Mouse (Mus musculus) heart, embryonic 13.5 days (tissue): Measurements from ENCODE around the gene Cdcp1. TPM values are rescaled to one million over a fixed set of nuclear protein-coding genes. Genes with fewer than 3 reads are reported as not detected.

Source experiments
- ATAC-seq: fragments of 200-750 bp; cut with Nextera tagmentation; 2 replicates; pipeline ENCODE4 v1.8.0; 2017; ENCODE audit warnings: moderate TSS enrichment; ENCODE audit not compliant: insufficient number of reproducible peaks, low FRiP score, low TSS enrichment; ENCODE audit errors: extremely low read depth
- H3K27ac ChIP-seq: fragments of 300-500 bp; sonication (generic); replicated peaks from 2 replicates; pipeline ENCODE4 v1.5.1; 2015; ENCODE audit warnings: moderate library complexity, mild to moderate bottlenecking, inconsistent platforms
- H3K27me3 ChIP-seq: fragments of 300-500 bp; sonication (generic); replicated peaks from 2 replicates; pipeline ENCODE4 v1.6.1; 2015; ENCODE audit warnings: mild to moderate bottlenecking, inconsistent platforms
- H3K36me3 ChIP-seq: fragments of 300-500 bp; sonication (generic); 2 replicates; pipeline ENCODE4 v1.6.1; 2015; ENCODE audit warnings: mild to moderate bottlenecking, inconsistent platforms
- H3K4me1 ChIP-seq: fragments of 300-500 bp; sonication (generic); 2 replicates; pipeline ENCODE4 v1.6.1; 2015; ENCODE audit warnings: inconsistent platforms
- H3K4me2 ChIP-seq: fragments of 300-500 bp; sonication (generic); 2 replicates; pipeline ENCODE4 v1.6.1; 2015; ENCODE audit warnings: inconsistent platforms, mild to moderate bottlenecking, moderate library complexity
- H3K4me3 ChIP-seq: fragments of 300-500 bp; sonication (generic); 2 replicates; pipeline ENCODE4 v1.5.1; 2015; ENCODE audit warnings: moderate library complexity, mild to moderate bottlenecking, inconsistent platforms
- H3K9ac ChIP-seq: fragments of 300-500 bp; sonication (generic); 2 replicates; pipeline ENCODE4 v1.6.1; 2015; ENCODE audit warnings: inconsistent platforms, mild to moderate bottlenecking, moderate library complexity
- H3K9me3 ChIP-seq: fragments of 300-500 bp; sonication (generic); 2 replicates; pipeline ENCODE4 v1.6.1; 2016; ENCODE audit warnings: inconsistent platforms
- WGBS: fragments of 180-500 bp; shearing (Covaris S2); methylation state at CpG from one replicate; pipeline ENCODE4 v1.1.7; 2015; ENCODE audit warnings: mixed read lengths; 5-methylcytosine and 5-hydroxymethylcytosine counted together
- polyA plus RNA-seq: library from polyadenylated mRNA; unstranded; fragments of >200 nt; fragmentation: Nextera tagmentation; extraction: Ambion mirVana; gene quantifications from 2 replicates; pipeline ENCODE4 v1.2.1, GENCODE M21; 2015

Gene Cdcp1
- polyA plus RNA-seq, 1 experiment from 2014 or later = 0.51 TPM

DNA sequence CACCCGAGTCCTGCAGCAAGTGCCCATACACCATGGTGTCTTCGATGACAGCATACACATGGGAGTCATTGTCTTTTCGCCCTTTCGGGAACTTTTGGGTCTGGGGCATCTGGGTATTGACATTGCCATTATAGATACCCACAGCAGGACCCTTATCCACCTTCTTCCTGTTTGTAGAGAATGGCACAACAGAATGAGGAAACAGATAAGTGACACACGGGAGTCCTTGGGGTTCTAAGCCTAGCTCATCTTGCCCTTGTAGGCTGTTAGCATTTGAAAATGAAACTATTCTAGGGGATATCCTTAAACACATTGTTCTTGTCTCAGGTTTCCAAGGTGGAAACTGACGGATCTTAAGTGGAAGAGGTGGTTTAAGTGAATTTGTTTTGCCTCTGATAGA lies 42.1 kb downstream of the Cdcp1 start:
- no peak for ATAC-seq
- Histone ChIP-seq H3K9ac (no peak overlapping the region), H3K27ac (no peak overlapping the region), H3K4me1 (no peaks in the 10 kb centered on the region), H3K36me3 (no peaks in the 10 kb centered on the region), H3K9me3 (no peaks in the 10 kb centered on the region), H3K4me3 (no peak overlapping the region), H3K27me3 (no peaks in the 10 kb centered on the region), H3K4me2 (no peak overlapping the region)
- WGBS = 65% methylated on average over 6 of the region's 6 CpGs

DNA sequence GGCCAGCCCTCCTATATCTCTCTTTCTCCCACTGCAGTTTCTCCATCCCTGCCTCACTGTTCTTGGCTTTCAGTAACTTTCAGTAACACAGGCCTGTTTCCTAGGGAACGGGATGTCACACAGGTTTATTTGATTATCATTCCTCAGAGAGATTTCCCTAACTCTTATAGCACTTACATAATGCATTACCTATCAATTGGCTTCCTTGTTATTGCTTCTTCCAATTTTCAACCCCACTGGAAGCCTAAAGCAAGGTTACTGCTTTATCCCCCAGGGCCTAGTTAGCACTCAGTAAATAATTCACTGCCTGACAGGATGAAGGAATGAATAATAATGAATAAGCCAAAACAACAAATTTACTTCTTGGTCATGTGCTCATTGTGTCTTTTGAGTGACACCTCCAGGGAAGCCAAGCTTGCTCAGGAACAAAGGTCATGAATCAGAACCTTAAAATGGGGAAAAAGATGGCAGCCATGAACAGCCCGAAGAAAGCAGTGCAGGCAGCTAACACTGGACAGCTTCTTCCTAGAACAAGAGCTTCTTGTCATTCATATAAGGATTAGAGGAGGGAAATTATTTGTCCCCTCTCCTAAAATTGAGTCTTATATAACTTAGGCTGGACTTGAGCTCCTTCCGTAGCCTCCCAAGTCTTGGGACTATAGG lies 49.9 kb downstream of the Cdcp1 start:
- Histone ChIP-seq H3K4me1 (peaks cover 6% of the 10 kb centered on the region; the same call in 1 of the 2 replicates), H3K27me3 (no peaks in the 10 kb centered on the region), H3K4me2 (no peak overlapping the region), H3K9ac (no peak overlapping the region), H3K36me3 (no peaks in the 10 kb centered on the region), H3K9me3 (no peaks in the 10 kb centered on the region), H3K4me3 (no peak overlapping the region), H3K27ac (no peak overlapping the region)
- no peak for ATAC-seq
- 89% methylated on average over 3 of the region's 3 CpGs for WGBS

- H3K36me3 ChIP-seq = no peaks in the 10 kb centered on the region
- no peak overlapping the region for H3K9ac ChIP-seq
- H3K4me3 ChIP-seq = no peak overlapping the region
- WGBS = 65% methylated on average over 4 of the region's 4 CpGs
- no peaks in the 10 kb centered on the region for H3K27me3 ChIP-seq
- no peak for ATAC-seq
- H3K4me2 ChIP-seq = no peak overlapping the region
- H3K4me1 ChIP-seq = peaks cover 6% of the 10 kb centered on the region; the same call in 1 of the 2 replicates
- H3K27ac ChIP-seq = no peak overlapping the region
- no peaks in the 10 kb centered on the region for H3K9me3 ChIP-seq
Measured at GRCm38 (mm10) chr9:123162985-123163694, 52.7 kb downstream of the Cdcp1 start.

- Histone ChIP-seq H3K4me3 (no peak overlapping the region), H3K4me1 (peaks cover 8% of the 10 kb centered on the region; the same call in 1 of the 2 replicates), H3K4me2 (no peak overlapping the region), H3K27ac (no peak overlapping the region), H3K27me3 (no peaks in the 10 kb centered on the region), H3K9ac (no peak overlapping the region), H3K36me3 (no peaks in the 10 kb centered on the region), H3K9me3 (no peaks in the 10 kb centered on the region)
- 40% methylated on average over 2 of the region's 2 CpGs for WGBS
- no peak for ATAC-seq
Measured at GRCm38 (mm10) chr9:123161792-123162191, 54.0 kb downstream of the Cdcp1 start.

- no peak overlapping the region for H3K9ac ChIP-seq
- H3K4me1 ChIP-seq = peaks cover 10% of the 10 kb centered on the region; the same call in 1 of the 2 replicates
- no peaks in the 10 kb centered on the region for H3K36me3 ChIP-seq
- H3K4me3 ChIP-seq = no peak overlapping the region
- ATAC-seq = no peak
- no peaks in the 10 kb centered on the region for H3K27me3 ChIP-seq
- no peak overlapping the region for H3K4me2 ChIP-seq
- no peak overlapping the region for H3K27ac ChIP-seq
- no peaks in the 10 kb centered on the region for H3K9me3 ChIP-seq
- 51% methylated on average over 7 of the region's 7 CpGs for WGBS
Measured at GRCm38 (mm10) chr9:123159330-123159729, 56.5 kb downstream of the Cdcp1 start.

GRCm38 (mm10) chr9:123158125-123158836 lies 57.6 kb downstream of the Cdcp1 start:
- Histone ChIP-seq H3K9me3 (no peaks in the 10 kb centered on the region), H3K4me1 (peaks cover 10% of the 10 kb centered on the region; the same call in 1 of the 2 replicates), H3K36me3 (no peaks in the 10 kb centered on the region), H3K27ac (no peak overlapping the region), H3K4me3 (no peak overlapping the region), H3K27me3 (no peaks in the 10 kb centered on the region), H3K9ac (no peak overlapping the region), H3K4me2 (no peak overlapping the region)
- 57% methylated on average over 8 of the region's 8 CpGs for WGBS
- no peak for ATAC-seq

DNA sequence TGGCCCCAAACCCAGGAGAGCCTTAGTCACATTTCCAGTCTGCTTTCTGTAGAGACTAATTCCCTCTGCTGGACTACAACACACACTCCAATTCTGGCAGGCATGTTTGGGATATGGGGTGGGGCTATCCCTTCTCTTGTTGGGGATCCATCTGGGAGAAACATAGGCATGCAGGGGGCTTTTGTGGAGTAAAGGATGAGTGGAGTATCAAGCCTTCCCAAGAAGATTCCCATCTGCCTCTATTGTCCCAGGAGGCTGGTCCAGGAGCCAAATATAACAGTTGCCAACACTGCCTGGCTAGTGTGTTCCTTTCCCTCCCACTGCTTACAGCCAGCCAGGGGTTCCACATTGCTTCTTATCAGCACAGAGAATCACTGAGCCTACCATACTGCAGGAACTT lies 58.1 kb downstream of the Cdcp1 start:
- Histone ChIP-seq H3K9me3 (no peaks in the 10 kb centered on the region), H3K27me3 (no peaks in the 10 kb centered on the region), H3K27ac (no peak overlapping the region), H3K4me2 (no peak overlapping the region), H3K36me3 (no peaks in the 10 kb centered on the region), H3K4me3 (no peak overlapping the region), H3K4me1 (peaks cover 10% of the 10 kb centered on the region; the same call in 1 of the 2 replicates), H3K9ac (no peak overlapping the region)
- ATAC-seq = no peak

DNA sequence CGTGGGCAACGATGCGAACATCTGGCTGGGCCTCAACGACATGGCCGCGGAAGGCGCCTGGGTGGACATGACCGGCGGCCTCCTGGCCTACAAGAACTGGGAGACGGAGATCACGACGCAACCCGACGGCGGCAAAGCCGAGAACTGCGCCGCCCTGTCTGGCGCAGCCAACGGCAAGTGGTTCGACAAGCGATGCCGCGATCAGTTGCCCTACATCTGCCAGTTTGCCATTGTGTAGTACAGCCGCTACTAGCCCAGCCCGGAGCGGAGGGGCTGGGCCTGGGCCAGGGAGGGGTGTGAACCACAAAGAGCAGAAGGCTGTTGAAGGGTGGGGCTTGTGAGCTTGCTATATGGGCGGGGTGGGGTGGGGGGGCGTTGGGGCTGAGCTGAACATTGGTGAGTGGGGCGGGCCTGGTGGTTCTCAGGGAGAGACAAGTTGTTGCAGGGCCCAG lies 58.9 kb downstream of the Cdcp1 start:
- no peak for ATAC-seq

DNA sequence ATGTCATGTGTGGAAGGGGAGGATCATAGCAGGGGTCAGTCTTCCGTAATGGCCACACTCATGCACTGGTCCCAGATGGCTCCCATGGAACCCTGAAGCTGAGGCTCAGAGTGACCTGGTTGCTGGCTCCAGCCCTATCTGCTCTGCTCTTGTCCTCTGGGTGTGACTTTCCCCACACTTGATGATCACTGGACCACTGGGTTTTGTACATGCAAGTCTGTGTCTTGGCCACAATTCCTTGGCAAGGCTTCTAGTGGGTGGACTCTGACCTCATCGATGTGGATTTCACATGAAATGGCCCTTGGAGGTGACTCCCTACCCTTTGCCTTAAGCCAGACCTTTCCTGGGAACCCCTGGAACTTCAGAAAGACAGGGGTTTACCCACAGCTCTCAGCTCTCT lies 62.7 kb downstream of the Cdcp1 start:
- H3K4me3 ChIP-seq = no peak overlapping the region
- peaks cover 4% of the 10 kb centered on the region; the same call in 1 of the 2 replicates for H3K4me1 ChIP-seq
- H3K27me3 ChIP-seq = no peaks in the 10 kb centered on the region
- no peak overlapping the region for H3K9ac ChIP-seq
- no peak for ATAC-seq
- H3K4me2 ChIP-seq = no peak overlapping the region
- H3K36me3 ChIP-seq = no peaks in the 10 kb centered on the region
- WGBS = 82% methylated on average over 2 of the region's 2 CpGs
- H3K27ac ChIP-seq = no peak overlapping the region
- H3K9me3 ChIP-seq = no peaks in the 10 kb centered on the region

More for the DNA sequence above, 58.9 kb downstream of the Cdcp1 start:
- Histone ChIP-seq H3K36me3 (no peaks in the 10 kb centered on the region), H3K9me3 (no peaks in the 10 kb centered on the region), H3K9ac (peak overlapping the region; percentile 58), H3K4me1 (peaks cover 4% of the 10 kb centered on the region; the same call in 1 of the 2 replicates), H3K27ac (no peak overlapping the region), H3K4me3 (peak overlapping the region; percentile 40), H3K4me2 (peak overlapping the region; percentile 66), H3K27me3 (no peaks in the 10 kb centered on the region)
- 27% methylated on average over 30 of the region's 30 CpGs for WGBS

GRCm38 (mm10) chr9:123152026-123152425 lies 63.8 kb downstream of the Cdcp1 start:
- no peak for ATAC-seq
- Histone ChIP-seq H3K27me3 (no peaks in the 10 kb centered on the region), H3K9me3 (no peaks in the 10 kb centered on the region), H3K36me3 (no peaks in the 10 kb centered on the region), H3K27ac (no peak overlapping the region), H3K4me3 (no peak overlapping the region), H3K4me1 (peaks cover 4% of the 10 kb centered on the region; the same call in 1 of the 2 replicates), H3K4me2 (no peak overlapping the region), H3K9ac (no peak overlapping the region)
- WGBS = 52% methylated on average over 3 of the region's 3 CpGs

GRCm38 (mm10) chr9:123151561-123151960 lies 64.3 kb downstream of the Cdcp1 start:
- ATAC-seq = no peak
- Histone ChIP-seq H3K9me3 (0 out of 2 replicates have a peak, but pooled peaks cover 3% of the 10 kb centered on the region), H3K27me3 (no peaks in the 10 kb centered on the region), H3K4me3 (no peak overlapping the region), H3K9ac (no peak overlapping the region), H3K36me3 (no peaks in the 10 kb centered on the region), H3K4me2 (no peak overlapping the region), H3K27ac (no peak overlapping the region), H3K4me1 (no peaks in the 10 kb centered on the region)
- 57% methylated on average over 1 of the region's 1 CpGs for WGBS
